ENCODE assay signal across 8 mouse cellular contexts in the genomic region with DNA sequence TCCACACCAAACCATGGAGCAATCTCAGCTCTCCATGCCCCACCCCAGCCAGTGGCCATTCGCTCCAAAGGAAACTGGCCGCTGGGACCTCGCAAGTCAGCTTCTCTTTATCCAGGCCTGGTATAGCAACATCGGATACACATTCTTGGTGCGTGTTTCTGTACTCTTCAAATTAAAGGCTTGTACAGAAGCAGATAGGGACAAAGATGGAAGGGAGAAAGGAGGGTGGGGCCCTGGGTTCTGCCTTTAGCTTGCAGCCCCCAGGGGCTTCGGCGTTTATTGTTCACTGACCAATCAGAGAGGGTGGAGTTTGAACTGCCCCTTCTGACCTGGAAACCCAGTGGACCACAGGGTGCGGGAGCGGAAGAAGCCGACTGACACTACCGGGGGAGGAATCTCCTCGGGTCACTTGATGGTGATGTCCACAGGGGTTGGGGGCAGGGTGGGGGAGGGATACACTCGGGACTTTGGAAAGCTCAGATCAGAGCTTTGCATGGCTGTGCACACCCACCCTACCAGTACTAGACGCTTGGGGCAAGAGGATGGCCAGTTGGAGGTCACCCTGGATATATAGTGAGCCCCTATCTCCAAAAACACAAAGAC. TPM values are rescaled to one million over a fixed set of nuclear protein-coding genes. Genes with fewer than 3 reads are reported as not detected.
A peak's percentile ranks its signal among the peaks of the same experiment; 100 is the strongest.
DNase-seq lines count a peak whose midpoint lies in the region; ATAC-seq and TF ChIP-seq lines count a peak whose summit lies in the region.

No protein-coding gene starts in this region.

- no peak for DNase-seq in left cerebral cortex, adult 2 months (ENCODE audit: extremely low spot score in 1 of 2, low spot score in 2 of 2)
- DNase-seq in left cerebral cortex, adult 8-10 months (ENCODE audit: low spot score in 2 of 2) = no peak
- DNase-seq in embryonic facial prominence, embryonic 11.5 days (ENCODE audit: low spot score) = no peak
- DNase-seq in hindbrain, postnatal 0 days (ENCODE audit: low spot score) = peak; percentile 31
- DNase-seq in left cerebral cortex, adult 11 months (ENCODE audit: low spot score) = no peak
- no peak for DNase-seq in testis, postnatal 14 days (ENCODE audit: low spot score)

- no peak for TF ChIP-seq CTCF in left cerebral cortex, adult 2 months (IDR thresholded peaks at IDR 0.05)
- TF ChIP-seq CTCF in hindbrain, postnatal 0 days (IDR thresholded peaks at IDR 0.05; ENCODE audit: low read depth) = no peak

- H3K9me3 ChIP-seq in embryonic facial prominence, embryonic 11.5 days (replicated peaks; ENCODE audit: control insufficient read depth, low read length) = no peaks in the 10 kb centered on the region
- H3K9me3 ChIP-seq in hindbrain, postnatal 0 days (ENCODE audit: low read length) = no peaks in the 10 kb centered on the region
- no peaks in the 10 kb centered on the region for H3K9me3 ChIP-seq in liver, embryonic 12.5 days (replicated peaks)
- H3K9me3 ChIP-seq in stomach, embryonic 16.5 days (replicated peaks; ENCODE audit: control insufficient read depth, low read length) = no peaks in the 10 kb centered on the region

- H3K4me3 ChIP-seq in left cerebral cortex, adult 2 months = peak overlapping the region; percentile 70
- peak overlapping the region; percentile 67 for H3K4me3 ChIP-seq in embryonic facial prominence, embryonic 11.5 days (ENCODE audit: low read depth, low read length)
- peak overlapping the region; percentile 81 for H3K4me3 ChIP-seq in hindbrain, postnatal 0 days (ENCODE audit: low read length)
- H3K4me3 ChIP-seq in liver, embryonic 12.5 days = peak overlapping the region; percentile 66
- peak overlapping the region; percentile 68 for H3K4me3 ChIP-seq in stomach, embryonic 16.5 days (replicated peaks; ENCODE audit: low read length)

- no peaks in the 10 kb centered on the region for H3K27me3 ChIP-seq in embryonic facial prominence, embryonic 11.5 days (ENCODE audit: control insufficient read depth, insufficient read depth, low read length)
- H3K27me3 ChIP-seq in hindbrain, postnatal 0 days (ENCODE audit: insufficient read depth, low read length) = no peaks in the 10 kb centered on the region
- peaks cover 29% of the 10 kb centered on the region for H3K27me3 ChIP-seq in liver, embryonic 12.5 days (replicated peaks)
- H3K27me3 ChIP-seq in stomach, embryonic 16.5 days (ENCODE audit: control insufficient read depth, insufficient read depth, low read length) = no peaks in the 10 kb centered on the region

- peak overlapping the region; percentile 77 for H3K27ac ChIP-seq in left cerebral cortex, adult 2 months
- no peak overlapping the region; the same call in 1 of the 2 replicates for H3K27ac ChIP-seq in embryonic facial prominence, embryonic 11.5 days (replicated peaks; ENCODE audit: low read depth, low read length)
- peak overlapping the region; percentile 85 for H3K27ac ChIP-seq in hindbrain, postnatal 0 days
- peak overlapping the region; percentile 61; the same call in 1 of the 2 replicates for H3K27ac ChIP-seq in liver, embryonic 12.5 days
- peak overlapping the region; percentile 78 for H3K27ac ChIP-seq in stomach, embryonic 16.5 days (ENCODE audit: low read length)

- peak overlapping the region; percentile 69 for H3K9ac ChIP-seq in embryonic facial prominence, embryonic 11.5 days (replicated peaks; ENCODE audit: low read length)
- H3K9ac ChIP-seq in hindbrain, postnatal 0 days (replicated peaks; ENCODE audit: low read length) = peak overlapping the region; percentile 74
- H3K9ac ChIP-seq in liver, embryonic 12.5 days = peak overlapping the region; percentile 72
- H3K9ac ChIP-seq in stomach, embryonic 16.5 days (ENCODE audit: low read length) = peak overlapping the region; percentile 82

- H3K4me1 ChIP-seq in embryonic facial prominence, embryonic 11.5 days (ENCODE audit: control insufficient read depth, insufficient read depth, low read length) = peaks cover 9% of the 10 kb centered on the region
- H3K4me1 ChIP-seq in hindbrain, postnatal 0 days (ENCODE audit: insufficient read depth, low read length) = peaks cover 37% of the 10 kb centered on the region
- peaks cover 59% of the 10 kb centered on the region for H3K4me1 ChIP-seq in liver, embryonic 12.5 days
- peaks cover 36% of the 10 kb centered on the region for H3K4me1 ChIP-seq in stomach, embryonic 16.5 days (ENCODE audit: control insufficient read depth, insufficient read depth, low read length)

- intact Hi-C loops in left cerebral cortex, adult 2 months (cut with DNase I) = loop anchor here (5.0 kb wide), 1 partner anchor 152 kb away; no protein-coding TSS in a partner anchor

- WGBS in embryonic facial prominence, embryonic 11.5 days = 14% methylated on average over 14 of the region's 14 CpGs
- WGBS in hindbrain, postnatal 0 days = 7% methylated on average over 14 of the region's 14 CpGs
- 22% methylated on average over 14 of the region's 14 CpGs for WGBS in liver, embryonic 12.5 days (ENCODE audit: insufficient replicate concordance)
- WGBS in stomach, embryonic 16.5 days = 11% methylated on average over 14 of the region's 14 CpGs

- no peaks in the 10 kb centered on the region for H3K36me3 ChIP-seq in embryonic facial prominence, embryonic 11.5 days (replicated peaks; ENCODE audit: control insufficient read depth, insufficient read depth, low read depth, low read length)
- no peaks in the 10 kb centered on the region for H3K36me3 ChIP-seq in hindbrain, postnatal 0 days (ENCODE audit: insufficient read depth, low read length)
- peaks cover 4% of the 10 kb centered on the region; the same call in 1 of the 2 replicates for H3K36me3 ChIP-seq in liver, embryonic 12.5 days
- H3K36me3 ChIP-seq in stomach, embryonic 16.5 days (ENCODE audit: control insufficient read depth, insufficient read depth, low read length) = no peaks in the 10 kb centered on the region

- peak; percentile 39; the same call in 1 of the 2 replicates for ATAC-seq in embryonic facial prominence, embryonic 11.5 days (replicated peaks; ENCODE audit: insufficient number of reproducible peaks, low FRiP score, low TSS enrichment, low read depth)
- ATAC-seq in hindbrain, postnatal 0 days = no peak
- no peak for ATAC-seq in liver, embryonic 12.5 days
- no peak for ATAC-seq in stomach, embryonic 16.5 days (ENCODE audit: insufficient read depth, low FRiP score)

- H3K4me2 ChIP-seq in embryonic facial prominence, embryonic 11.5 days (ENCODE audit: low read depth, low read length) = peak overlapping the region; percentile 86
- peak overlapping the region; percentile 87 for H3K4me2 ChIP-seq in hindbrain, postnatal 0 days (ENCODE audit: low read depth, low read length)
- H3K4me2 ChIP-seq in liver, embryonic 12.5 days = peak overlapping the region; percentile 92
- H3K4me2 ChIP-seq in stomach, embryonic 16.5 days (ENCODE audit: low read depth, low read length) = peak overlapping the region; percentile 82

RNA-seq across cellular contexts. Expression of a gene that starts 0.8 kb away (rescaled TPM):
- 10 to 100 TPM; 60.1 to 61.4 TPM for total RNA-seq in left cerebral cortex, adult 2 months (2021)
- total RNA-seq in left cerebral cortex, adult 8-10 months (2022) = 100 to 1,000 TPM in 1 of 4 experiments, 10 to 100 TPM in 3; 52.1 to 105 (median 68.9) TPM
- 321 and 363 TPM in 2 replicates for polyA plus RNA-seq in embryonic facial prominence, embryonic 11.5 days (2014; fragmentation: Nextera tagmentation; extraction: Ambion mirVana)
- 263 and 269 TPM in 2 replicates for total RNA-seq in hindbrain, postnatal 0 days (2014; rRNA removed)
- 85.4 and 87.8 TPM in 2 replicates for polyA plus RNA-seq in hindbrain, postnatal 0 days (2015; fragmentation: Nextera tagmentation; extraction: Ambion mirVana)
- polyA plus RNA-seq in liver, embryonic 12.5 days (2016; fragmentation: Nextera tagmentation; extraction: Ambion mirVana) = 46.5 and 49.5 TPM in 2 replicates
- 144 and 177 TPM in 2 replicates for polyA plus RNA-seq in stomach, embryonic 16.5 days (2015; fragmentation: Nextera tagmentation; extraction: Ambion mirVana)

RNA-seq across cellular contexts. Expression of a gene that starts 22.5 kb away (rescaled TPM):
- total RNA-seq in left cerebral cortex, adult 2 months (2021) = 1 to 10 TPM; 7.2 to 8.9 TPM
- total RNA-seq in left cerebral cortex, adult 8-10 months (2022) = 1 to 10 TPM; 7.4 to 8.6 (median 8.4) TPM
- 6.5 and 8.1 TPM in 2 replicates for polyA plus RNA-seq in embryonic facial prominence, embryonic 11.5 days (2014; fragmentation: Nextera tagmentation; extraction: Ambion mirVana)
- 36.6 and 37.3 TPM in 2 replicates for total RNA-seq in hindbrain, postnatal 0 days (2014; rRNA removed)
- polyA plus RNA-seq in hindbrain, postnatal 0 days (2015; fragmentation: Nextera tagmentation; extraction: Ambion mirVana) = 20.6 and 22.0 TPM in 2 replicates
- 7.0 and 7.7 TPM in 2 replicates for polyA plus RNA-seq in liver, embryonic 12.5 days (2016; fragmentation: Nextera tagmentation; extraction: Ambion mirVana)
- polyA plus RNA-seq in stomach, embryonic 16.5 days (2015; fragmentation: Nextera tagmentation; extraction: Ambion mirVana) = 10.7 and 12.7 TPM in 2 replicates
